Mouse (Mus musculus): ENCODE data around the gene Oosp2.

Gene Oosp2

DNA sequence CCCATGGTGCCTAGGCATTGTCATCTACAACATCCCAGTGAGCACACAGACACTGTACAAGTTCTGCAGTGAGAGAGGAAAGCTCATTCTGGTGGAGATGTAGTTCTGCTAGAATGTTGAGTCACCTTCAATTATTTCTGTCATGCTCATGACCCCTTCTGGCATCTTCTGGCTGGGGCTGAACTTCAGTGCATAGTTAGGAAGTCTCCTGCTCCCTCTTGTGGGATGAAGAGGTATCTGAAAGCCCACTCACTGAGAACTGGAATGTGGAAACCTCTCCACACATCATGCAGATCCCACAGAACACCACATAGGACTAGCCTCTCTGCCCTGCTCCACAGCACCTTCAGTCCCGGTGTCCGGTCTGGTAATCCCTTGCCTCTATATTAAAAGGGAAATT is 58.3 kb downstream of the Oosp2 start:
- DNase-seq = no peak

DNA sequence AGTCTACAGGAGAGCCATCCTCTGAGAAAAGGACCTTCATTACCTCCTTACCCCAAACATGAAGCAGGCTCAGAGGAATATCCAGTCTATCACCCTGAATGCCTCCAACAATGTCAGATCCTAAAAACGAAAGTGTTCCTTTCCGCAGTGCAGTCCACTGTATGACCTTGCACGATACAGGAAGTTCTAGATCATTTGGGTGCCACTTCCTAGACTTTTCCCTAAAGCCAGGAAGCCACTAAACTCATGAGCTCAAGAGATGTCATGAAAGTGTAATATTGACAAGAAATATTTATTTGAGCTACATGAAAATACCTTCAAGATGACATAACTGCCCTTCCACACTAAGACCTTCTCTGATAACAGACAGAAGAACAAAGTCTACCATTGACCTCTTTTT is 59.0 kb downstream of the Oosp2 start:
- DNase-seq = no peak
